Mouse (Mus musculus) left cerebral cortex, postnatal 4 days (tissue): ENCODE results near the gene Agfg1. TPM values are rescaled to one million over a fixed set of nuclear protein-coding genes. Genes with fewer than 3 reads are reported as not detected.
A peak's percentile ranks its signal among the peaks of the same experiment; 100 is the strongest.

Experiments
- DNase-seq: peaks from one replicate; pipeline ENCODE4 v3.0.0-alpha.2; 2022
- intact Hi-C: fragments of 180-260 bp; cut with DNase I; formaldehyde crosslinking; loops from one replicate; pipeline ENCODE4 v1.15.1; 2025
- total RNA-seq, 2 experiments: library from RNA; stranded (reverse); gene quantifications; 2 replicates each; pipeline ENCODE4 v1.2.3; 2021

Gene Agfg1
- total RNA-seq, 2 experiments from 2014 or later, result 96.1 to 106 TPM

DNA sequence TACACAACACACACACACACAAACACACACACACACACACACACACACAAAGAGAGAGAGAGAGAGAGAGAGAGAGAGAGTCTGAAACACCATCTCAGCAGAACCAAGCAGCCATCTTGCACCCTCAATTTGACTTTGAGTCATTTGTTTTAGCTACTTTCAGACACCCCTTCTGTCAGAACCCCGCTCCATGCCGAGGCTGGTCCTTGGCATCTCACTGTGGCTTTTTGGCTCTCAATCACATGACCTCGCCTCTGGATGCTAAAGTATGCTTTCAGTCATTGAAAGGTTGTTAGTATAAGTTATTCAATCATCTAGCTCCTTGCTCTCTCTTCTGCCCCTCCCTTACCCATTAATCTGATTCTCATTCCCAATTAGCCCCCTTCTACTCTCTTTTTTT, 17.4 kb upstream of the Agfg1 start:
- no peak for DNase-seq
- intact Hi-C loops, result no loop called here

DNA sequence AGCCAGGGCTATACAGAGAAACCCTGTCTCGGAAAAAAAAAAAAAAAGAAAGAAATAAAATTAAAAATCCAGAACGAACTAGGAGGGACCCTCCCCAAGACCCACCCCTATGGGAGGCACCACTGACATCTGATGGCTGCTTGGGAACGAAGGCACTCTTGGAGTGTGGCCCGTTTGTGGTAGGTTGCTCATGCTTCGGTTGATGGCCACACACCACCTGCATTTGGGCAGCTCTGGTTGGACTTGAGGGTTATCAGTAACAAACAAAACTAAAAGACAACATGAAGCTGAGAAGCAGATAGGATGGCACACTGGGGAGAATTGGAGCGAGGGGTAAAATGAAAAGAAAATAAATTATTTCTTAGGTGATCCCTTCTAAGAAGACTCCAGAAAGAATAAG, 15.1 kb upstream of the Agfg1 start:
- intact Hi-C loops, result no loop called here
- DNase-seq, result no peak

DNA sequence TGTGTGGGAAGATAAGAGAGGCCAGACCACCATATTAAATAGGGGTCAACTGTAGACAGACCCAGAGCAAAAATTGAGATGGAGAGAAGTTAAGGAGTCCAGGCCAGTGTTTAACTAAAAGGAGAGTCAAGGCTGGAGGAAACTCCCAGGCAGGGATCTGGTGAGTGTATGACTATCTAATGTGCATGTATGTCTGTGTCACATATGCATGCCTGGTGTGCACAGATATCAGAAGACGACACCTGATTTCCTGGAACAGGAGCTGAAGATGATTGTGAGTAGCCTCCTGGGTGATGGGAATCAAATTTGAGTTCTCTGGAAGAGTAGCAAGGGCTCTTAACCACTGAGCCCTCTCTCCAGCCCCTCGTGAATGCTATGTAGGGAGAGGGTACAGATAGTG, 14.0 kb upstream of the Agfg1 start:
- no peak for DNase-seq
- intact Hi-C loops, result no loop called here

DNA sequence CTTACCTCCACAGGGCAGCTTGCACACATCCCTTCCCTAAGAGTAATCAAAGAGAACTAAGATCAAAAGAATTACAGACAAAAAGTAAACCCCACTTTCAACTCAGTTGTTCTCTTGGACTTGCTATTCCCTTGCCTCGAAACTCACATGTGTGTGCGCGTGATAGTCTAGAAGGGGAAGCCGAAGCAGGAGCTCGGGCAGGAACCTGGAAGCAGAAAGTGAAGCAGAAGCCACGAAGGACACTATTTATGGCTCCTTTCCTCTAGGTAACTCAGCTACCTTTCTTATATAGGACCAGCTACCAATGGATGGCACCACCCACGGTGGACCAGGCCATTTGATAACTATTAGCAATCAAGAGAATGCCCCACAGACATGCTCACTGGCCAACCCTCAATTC, 13.5 kb upstream of the Agfg1 start:
- intact Hi-C loops, result no loop called here

DNA sequence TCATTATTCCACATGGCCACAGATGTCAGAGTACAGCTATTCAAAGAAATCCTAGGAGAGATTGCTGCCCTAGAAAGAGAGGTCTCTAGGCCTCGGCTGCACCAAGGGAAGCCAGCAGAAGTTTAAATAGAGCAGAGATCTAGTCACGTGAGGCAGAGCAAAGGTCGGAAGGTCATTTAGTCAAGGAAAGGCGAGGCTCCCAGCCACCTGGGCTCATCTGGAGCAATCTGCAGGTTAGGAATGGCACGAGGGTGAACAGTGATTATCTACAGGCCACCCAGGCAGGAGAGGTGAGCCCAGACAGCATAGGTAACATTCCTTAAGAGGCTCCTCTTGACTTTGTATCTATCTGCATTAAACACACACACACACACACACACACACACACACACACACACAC, 12.4 kb upstream of the Agfg1 start:
- intact Hi-C loops, result no loop called here

More for the DNA sequence above, 13.5 kb upstream of the Agfg1 start:
- DNase-seq, result no peak

DNA sequence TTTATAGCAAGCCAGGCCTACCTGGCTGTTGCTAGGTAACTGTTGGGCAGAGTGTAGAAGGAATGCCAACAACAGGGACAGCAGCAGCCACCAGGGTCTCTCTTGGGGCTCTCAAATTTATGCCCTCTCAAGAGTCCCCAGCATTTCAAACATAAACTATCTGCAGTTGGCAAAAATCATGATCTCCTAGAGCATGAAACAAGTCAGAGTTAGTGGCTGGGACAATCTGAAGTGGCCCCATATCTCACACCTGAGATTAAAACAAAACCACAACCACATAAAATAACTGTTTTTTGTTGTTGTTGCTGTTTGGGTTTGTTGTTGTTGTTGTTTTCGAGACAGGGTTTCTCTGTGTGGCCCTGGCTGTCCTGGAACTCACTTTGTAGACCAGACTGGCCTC, 8.5 kb upstream of the Agfg1 start:
- intact Hi-C loops, result no loop called here
- DNase-seq, result no peak

More for the DNA sequence above, 12.4 kb upstream of the Agfg1 start:
- no peak for DNase-seq

DNA sequence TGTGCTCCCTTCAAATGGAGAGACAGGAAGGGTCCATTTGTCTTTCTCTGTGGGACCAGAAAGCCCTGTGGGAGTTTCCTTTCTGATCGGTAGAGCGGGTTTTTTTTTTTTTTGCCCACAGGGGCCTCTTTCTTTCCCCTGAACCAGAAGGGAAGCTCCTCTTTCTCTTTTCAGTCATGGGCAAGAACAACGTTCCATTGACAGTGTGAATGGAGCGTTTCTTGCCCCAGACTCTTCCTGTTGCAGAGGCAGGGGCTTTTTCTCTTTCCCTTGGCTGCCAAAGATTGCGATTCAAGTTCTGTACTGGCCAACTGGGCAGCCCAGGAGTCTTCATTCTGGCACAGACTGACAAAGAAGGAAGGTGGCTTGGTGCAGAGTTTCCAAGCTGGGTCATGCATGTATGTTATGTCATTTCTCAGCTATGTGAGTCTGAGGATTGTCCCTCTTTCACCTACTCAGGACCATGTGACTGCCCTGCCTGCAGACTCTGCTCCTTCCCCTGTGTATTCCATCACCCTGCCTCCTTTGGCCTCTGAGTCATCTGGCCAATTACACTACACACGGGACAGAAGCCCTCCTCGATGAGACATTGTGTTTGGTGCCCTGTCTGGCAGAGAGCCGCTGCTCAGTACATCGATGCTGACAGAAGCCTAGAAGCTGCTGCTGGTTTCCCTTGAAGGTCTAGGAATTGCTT, 7.6 kb upstream of the Agfg1 start:
- intact Hi-C loops, result no loop called here
- peak; percentile 8 for DNase-seq

DNA sequence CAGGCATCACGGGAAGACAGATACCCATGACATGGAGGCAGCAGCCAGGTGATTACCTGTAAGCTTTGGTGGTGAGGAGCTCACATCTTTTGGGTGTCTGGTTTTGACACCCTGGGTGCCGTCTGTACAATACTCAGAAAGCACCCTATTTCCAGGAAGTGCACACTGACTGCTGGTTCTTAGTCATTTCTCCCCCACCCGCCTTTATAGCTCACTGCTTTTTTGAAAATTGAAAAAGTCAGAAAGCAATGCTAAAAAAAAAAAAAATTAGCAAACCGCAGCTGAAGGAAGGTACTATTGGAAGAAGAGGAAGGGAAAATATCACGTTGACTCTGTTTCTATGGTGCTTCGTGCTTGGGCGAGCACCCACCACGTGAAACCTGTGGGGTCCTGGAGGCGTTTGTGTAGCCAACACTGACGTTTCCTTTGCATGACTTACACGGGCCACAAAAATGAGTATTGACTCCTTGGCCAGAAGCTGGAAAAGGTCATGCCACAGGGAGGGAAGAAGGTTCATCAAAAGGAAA, 6.7 kb upstream of the Agfg1 start:
- intact Hi-C loops, result no loop called here
- DNase-seq, result no peak

DNA sequence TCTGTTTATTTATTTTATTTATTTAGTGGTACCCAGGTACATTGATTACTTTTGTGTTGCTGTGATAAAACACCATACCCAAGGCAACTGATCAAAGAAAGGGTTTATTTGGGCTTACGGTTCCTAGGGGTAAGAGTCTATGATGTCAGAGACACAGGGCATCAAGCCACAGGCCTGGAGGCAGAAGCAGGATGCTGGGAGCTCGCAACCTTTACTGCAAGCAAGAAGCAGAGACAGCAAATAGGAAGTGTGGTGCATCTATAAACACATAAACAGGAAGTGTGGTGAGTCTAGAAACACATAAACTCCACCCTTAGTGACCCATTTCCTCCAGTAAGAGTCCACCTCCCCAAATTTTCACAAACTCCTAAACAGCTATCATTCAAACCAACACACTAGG, 5.8 kb upstream of the Agfg1 start:
- DNase-seq, result no peak
- intact Hi-C loops, result no loop called here

DNA sequence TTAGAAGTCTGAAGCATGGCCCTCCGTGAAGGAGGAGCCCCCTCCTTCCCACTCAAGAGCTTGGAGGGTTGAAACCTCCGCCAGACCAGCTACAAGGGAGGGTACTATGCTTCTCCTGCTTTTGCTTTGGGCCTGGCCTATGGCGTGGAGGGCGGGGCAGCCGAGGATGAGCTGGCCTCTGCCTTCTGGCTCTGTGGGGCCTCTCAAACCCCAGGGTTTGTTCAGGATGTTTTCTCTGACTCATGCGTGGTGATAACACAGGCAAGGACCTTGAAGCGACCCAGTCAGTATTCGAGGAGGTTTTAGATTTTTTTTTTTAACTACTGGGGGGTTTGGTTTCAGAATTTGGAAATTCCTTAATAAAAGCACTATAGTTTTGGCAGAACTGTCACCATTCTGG, 4.7 kb upstream of the Agfg1 start:
- DNase-seq, result no peak
- intact Hi-C loops, result no loop called here

DNA sequence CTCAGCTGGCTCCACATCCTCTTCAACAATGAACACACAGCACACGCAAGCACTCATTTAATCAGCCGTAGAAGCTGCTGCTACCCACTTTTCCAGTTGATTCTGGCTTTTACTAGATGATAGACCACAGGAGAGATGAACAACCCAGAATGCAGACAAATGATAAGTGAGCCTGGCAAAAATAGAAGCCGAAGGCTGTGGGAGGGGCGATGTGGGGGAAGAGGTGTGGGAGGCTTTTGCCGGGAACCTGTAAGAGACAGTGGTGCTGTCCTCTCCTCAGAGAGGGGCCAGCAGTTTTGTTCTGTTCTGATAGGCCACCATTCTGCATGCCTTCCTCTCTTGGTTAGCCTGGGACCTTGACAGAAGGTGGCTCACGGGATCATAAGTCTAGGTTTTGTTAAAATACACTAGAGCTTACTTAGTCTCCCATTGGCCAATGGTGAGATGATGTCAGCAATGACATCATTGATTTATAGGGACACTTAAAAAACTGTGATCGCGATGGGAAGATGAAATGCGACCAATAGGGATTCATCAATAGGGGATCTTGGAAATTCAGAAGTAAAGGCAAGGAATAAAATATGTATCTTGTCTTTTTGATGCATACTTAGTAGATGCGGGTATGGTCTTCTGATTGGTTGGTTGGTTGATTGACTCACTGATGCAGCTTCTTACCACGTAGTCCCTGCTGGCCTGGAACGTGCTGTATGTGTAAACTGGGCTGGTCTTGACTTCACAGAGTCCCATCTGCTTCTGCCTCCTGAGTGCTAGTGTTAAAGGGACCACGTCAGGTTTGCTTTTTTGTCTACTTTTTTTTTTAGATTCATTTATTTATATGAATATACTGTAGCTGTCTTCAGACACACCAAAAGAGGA, 2.7 kb upstream of the Agfg1 start:
- DNase-seq, result no peak
- intact Hi-C loops, result loop anchor here (5.0 kb wide), 1 partner anchor 34 kb away; no protein-coding TSS in a partner anchor

DNA sequence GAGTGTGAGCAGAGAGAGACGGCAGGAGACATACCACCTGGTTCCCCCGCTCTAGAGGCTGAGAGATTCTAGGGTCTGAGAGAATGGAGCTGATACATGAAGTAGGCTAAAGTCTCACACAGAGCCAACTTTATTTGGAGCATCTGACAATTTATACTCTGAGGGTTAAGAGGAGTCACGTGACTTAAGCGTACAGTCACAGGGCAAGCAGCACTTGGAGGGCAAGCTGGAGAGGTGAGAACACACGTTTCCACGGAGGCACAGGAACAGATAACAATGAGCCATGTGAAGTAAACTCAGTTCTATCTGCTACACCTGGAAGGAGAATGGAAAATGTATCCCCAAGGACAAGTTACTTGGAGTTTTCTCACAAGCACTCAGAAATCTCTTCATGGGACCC, 1.7 kb upstream of the Agfg1 start:
- intact Hi-C loops, result loop anchor here (5.0 kb wide), 1 partner anchor 35 kb away; no protein-coding TSS in a partner anchor

DNA sequence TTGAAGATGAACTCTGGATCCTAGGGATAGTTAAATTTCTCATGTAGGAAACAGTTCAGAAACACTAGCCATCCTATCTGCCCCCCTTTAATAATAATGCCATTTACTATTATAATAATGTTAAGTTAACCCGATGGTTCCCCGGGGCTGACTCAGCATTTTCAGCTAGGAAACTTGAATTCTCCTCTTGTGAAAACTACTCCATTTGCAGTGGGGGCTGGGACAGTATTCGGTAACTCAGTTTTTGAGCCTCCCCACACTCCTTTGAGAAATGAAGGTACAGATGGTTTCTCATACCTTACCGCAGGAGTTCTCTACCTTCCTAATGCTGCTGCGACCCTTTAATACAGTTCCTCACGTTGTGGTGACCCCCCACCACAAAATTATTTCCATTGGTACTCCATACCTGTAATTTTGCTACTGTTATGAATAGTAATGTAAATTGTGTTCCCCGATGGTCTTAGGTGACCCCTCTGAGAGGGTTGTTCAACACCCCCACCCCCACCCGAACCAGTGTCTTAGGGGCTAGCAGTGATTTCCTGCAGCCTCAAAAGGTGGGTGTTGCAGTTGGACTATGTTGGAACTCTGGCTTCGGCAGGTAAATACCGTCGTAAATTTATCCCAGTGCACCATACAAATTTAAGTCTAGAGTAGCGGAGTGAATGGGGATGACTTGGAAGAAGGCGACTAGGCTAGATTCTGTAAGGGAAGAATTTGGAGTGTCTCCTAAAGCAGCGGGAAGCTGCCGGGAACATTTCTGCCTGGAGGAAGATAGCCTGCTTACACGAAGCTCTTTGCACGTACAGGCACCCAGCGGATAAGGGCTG, 601 bp upstream of the Agfg1 start:
- DNase-seq, result no peak
- intact Hi-C loops, result loop anchor here (5.0 kb wide), 1 partner anchor 36 kb away; no protein-coding TSS in a partner anchor

More for the DNA sequence above, 1.7 kb upstream of the Agfg1 start:
- DNase-seq, result no peak

DNA sequence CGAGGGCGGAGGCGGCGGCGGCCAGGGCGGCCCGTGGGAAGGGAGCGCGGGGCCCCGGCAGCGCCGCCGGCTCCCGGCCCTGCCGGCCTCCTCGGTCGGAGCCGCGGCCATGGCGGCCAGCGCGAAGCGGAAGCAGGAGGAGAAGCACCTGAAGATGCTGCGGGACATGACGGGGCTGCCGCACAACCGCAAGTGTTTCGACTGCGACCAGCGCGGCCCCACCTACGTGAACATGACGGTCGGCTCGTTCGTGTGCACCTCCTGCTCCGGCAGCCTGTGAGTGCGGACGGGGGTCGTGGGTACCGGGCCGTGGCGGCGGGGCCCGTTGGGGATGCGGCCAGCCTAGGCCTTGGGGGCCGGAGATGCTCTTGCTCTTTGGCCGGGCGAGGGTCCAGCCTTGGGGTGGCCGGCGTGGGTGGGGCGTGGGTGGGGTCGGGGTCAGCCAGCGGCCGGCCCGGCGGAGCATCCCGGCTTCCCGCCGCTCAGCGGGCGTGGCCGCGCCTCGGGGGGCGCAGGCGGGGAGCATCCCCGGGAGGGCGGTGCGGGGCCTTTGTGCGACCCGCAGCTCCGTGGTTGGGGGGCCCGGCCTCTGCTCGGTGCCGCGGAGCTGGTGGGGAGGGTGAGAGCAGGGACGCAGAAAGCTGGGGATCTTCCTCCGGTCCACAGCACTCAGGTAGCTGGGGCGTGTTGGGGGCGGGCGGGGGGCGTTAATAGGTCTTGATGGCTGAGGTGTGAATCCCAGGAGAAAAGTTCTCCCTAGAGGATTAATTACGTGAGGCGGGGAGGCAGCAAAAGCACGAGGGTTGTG, 535 bp downstream of the Agfg1 start:
- DNase-seq, result peak; percentile 45
- intact Hi-C loops, result loop anchor here (5.0 kb wide), 1 partner anchor 38 kb away; no protein-coding TSS in a partner anchor

DNA sequence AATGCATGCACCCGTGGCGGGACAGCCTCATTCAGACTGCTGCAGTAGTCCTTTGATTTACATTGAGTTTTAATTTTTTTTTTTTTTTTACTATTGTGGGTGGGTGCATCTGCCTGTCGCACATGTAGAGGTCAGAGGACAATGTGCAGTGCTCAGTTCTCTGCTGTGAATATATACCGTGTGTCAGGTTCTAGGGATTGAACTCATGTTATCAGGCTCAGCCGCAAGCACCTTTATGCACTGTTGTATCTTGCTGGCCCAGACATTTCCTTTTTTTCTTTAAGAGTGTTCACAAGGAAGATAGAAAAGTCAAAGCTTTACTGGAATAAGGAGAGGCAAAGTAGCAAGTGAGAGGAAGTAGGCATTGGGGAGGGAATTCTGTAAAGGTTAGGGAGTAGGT, 16.4 kb downstream of the Agfg1 start:
- intact Hi-C loops, result no loop called here
- no peak for DNase-seq

DNA sequence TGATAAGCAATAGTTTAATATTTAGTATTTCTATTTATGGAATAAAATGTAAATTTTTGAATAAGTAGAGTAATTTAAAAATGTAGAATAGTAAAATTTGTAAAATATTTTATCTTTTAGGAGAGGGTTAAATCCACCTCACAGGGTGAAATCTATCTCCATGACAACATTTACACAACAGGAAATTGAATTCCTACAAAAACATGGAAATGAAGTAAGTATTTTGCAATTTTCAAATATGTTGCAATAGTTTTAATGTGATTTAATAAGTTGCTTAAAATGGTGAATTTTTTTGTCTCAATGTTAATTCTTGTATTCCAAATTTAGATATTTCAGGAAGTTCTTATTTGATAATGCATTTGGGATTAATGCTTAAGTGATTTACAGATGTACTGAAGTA, 19.0 kb downstream of the Agfg1 start:
- DNase-seq, result no peak

DNA sequence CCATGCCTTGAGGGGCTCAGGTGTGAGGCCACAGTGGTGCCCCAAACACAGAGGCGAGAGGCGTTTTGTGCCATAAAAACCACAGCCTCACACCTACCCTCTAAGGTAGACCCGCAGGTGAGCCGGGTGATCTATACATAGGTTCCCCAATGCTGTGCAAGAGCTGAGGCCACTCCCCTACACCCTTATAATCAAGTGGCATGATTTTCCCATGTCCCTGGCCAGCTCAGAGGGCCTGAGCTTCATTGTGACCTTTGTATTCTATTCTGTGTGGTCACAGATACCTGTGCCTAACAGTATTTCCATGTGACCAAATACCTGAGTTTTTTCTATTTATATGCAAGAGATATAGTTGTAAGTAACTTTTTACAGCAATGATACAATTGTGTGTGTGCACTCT, 21.1 kb downstream of the Agfg1 start:
- DNase-seq, result no peak
- intact Hi-C loops, result no loop called here

More for the DNA sequence above, 19.0 kb downstream of the Agfg1 start:
- intact Hi-C loops, result no loop called here

DNA sequence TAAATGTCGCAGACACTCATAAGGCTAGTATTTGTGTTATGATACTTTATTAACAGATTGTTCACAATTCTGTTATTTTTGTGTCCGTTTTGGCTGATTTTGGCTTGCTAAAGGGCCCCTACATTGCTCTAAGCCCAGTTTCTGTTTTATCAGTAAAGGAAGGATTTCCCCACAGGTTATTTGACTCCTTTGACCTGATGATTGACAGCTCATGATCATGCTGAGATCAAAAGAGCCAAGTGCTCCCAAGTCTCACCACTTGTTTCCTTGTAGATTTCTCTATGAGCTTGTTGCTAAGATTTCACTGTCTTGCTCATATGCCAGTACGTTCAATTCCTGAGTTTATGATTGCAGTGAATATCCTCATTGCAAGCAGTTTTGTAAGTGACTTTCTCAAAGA, 30.9 kb downstream of the Agfg1 start:
- DNase-seq, result no peak
- intact Hi-C loops, result no loop called here

DNA sequence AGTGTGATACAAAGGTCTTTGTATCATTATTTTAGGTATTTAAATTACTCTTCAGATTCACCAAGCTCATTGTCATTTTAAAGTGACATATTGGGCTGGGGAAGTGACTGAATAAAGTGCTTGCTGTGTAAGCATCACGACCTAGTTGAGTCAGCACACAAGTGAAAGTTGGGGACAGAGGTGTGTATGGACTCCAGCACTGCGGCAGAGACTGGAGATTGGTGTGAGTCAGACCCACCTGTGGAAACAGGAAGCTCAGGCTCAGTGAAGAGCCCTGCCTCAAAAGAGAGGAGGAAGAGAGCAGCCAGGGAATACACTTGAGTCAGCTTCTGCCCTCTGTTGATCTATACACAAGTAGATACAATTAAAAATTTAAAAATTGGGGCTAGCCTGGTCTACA, 39.9 kb downstream of the Agfg1 start:
- no peak for DNase-seq
- intact Hi-C loops, result no loop called here

DNA sequence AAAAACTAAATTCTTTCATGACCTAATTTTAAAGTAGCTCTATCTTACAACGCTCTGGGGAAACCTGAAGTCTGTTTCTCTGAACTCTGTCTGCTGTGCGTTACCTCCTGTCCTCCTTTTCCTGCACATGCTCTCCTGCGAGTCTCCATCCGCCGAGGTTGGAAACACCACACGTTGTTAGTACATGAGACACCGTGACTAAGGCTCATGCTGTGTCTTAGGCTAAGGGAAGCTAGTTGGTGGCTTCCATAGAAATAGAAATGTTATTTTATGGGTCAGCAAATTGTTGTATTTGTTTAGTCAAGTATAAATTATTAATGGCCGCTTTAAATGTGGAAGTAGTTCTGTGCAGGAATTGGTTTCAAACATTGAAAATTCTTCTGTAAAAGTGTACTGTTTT, 40.9 kb downstream of the Agfg1 start:
- intact Hi-C loops, result no loop called here
- no peak for DNase-seq
